Mouse (Mus musculus): ENCODE data around the gene Tsg101.

The Tsg101 gene

DNA sequence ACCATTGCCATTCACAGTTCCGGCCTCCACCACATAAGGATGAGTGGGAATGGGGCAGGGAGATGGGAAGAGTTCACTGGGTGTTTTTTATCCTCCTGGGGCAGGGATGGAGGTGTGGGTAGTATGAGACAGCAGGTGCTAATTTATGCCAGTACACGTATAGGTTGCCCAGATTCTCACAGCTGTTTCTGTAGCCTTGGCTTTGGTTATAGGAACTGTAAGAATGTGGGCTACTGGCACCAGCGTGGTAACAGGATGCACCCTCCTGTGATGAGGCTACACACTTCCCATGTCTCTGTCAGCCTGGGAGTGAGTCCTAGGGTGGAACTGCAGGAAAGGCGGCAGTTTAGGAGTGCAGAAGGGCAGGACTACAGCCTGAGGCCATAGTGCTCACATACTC, 42.9 kb downstream of the Tsg101 start:
- no peak for DNase-seq (ENCODE audit: low spot score)

DNA sequence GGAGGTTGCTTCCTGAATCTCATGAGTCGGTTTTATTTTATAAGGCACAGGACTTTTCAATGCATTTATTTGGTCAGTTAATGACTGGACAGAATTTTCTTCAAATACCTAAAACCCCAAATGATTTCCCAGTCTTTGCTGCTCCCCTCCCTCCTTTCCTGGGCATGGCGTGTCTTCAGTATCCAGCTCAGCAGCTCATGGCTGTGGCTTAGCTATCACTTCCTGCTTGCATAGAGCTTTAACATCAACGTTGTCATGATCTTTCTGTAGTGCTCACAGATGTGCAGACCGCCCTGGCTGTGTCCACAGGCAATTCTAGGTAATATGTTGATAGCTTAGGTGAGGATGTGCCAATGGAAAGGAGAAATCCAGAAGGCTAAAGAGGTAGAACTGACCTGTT, 47.8 kb downstream of the Tsg101 start:
- DNase-seq (ENCODE audit: low spot score): no peak

DNA sequence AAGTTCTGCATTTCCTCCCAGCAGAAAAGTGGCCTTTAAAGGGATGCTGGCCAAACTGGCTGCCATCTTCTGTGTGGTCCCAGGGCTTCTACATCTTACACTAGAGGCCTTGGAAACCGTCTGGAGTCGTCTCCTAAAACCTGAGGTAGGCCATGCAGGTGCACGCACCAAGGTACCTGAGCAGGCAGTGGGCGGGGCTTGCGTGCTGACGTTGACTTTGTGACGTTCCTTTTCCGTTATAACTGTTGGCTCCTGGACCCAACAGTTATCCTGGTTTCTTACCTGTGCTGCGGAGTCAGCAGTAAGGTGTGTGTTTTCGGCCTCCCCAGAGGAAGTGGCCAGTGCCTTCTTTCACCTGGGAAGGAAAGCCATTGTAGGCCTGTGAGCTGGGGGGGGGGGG, 58.8 kb downstream of the Tsg101 start, which contains the start of gene Ldhc:
Ldhc (plus strand) TSS at position 208 of the 400 bp plus-strand sequence.
- no peak for DNase-seq (ENCODE audit: low spot score)

DNA sequence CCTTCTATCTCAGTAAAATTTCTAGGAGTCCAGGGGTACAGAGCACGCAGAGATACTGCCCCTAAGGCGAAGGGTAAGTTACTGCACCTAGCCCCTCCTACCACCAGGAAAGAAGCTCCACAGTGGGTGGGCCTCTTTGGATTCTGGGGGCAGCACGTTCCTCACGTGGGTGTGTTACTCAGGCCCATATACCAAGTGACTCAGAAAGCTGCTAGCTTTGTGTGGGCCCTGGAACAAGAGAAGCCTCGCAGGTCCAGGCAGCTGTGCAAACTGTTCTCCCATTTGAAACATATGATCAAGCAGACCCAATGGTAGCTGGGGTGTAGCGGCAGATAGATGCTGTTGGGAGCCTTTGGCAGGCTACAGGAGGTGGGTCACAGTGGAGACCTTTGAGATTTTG, 60.7 kb downstream of the Tsg101 start:
- no peak for DNase-seq (ENCODE audit: low spot score)

DNA sequence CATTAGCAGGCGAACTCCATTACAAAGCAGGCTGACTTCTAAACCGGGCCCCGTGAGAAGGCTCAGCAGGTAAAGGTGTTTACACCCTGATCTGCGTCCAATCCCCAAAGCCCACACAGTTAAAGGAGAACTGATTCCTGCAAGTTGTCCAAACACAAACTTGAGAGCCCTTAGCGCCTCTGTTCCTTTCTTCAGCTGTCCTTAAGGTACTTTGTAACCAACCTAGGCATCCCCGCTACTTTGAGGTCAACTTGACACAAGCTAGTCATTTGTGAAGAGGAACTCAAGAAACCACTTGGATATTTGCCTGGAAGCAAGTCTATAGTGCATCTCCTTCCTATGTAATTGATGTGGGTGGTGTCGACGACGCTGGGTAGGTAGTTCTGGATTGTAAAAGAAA, 62.3 kb downstream of the Tsg101 start:
- DNase-seq (ENCODE audit: low spot score): no peak

GRCm38 (mm10) chr7:46855866-46856560, 63.8 kb downstream of the Tsg101 start:
- DNase-seq (ENCODE audit: low spot score): no peak

DNA sequence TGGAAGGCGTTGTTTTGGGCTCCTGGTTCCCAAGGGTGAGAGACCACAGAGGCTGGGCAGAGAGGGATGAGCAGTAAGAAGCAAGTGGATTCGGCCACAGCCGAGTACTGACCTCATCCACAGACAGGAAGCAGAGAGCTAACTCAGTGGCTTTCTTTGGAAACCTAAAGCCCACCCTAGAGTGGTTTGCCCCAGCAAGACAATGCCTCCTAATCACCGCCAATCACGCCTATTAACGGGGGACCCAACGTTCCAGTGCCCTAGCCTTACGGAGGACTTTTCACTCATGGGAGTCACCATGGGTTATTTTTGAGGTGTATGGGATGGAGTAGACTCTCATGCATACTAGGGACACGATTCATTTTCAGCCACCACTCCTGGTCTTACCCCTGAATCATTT, 66.4 kb downstream of the Tsg101 start:
- no peak for DNase-seq (ENCODE audit: low spot score)

DNA sequence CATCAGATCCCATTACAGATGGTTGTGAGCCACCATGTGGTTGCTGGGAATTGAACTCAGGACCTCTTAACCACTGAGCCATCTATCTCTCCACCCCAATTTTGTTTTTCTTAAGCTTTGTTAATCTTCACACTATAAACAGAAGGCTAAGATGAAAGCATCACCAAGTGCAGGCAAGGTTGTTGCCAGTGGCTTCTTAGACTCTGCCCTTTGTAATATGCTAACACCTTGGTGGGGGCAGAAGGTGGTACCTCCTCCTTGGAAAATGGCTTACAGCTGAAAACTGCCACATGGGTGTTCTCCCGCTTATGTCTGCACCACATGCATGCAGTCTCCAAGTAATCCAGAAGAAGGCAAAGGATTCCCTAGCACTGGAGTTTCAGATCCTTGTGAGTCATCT, 67.1 kb downstream of the Tsg101 start:
- no peak for DNase-seq (ENCODE audit: low spot score)

GRCm38 (mm10) chr7:46851026-46851425, 68.7 kb downstream of the Tsg101 start:
- no peak for DNase-seq (ENCODE audit: low spot score)

- DNase-seq (ENCODE audit: low spot score): no peak
These were observed 70.5 kb downstream of the Tsg101 start for GRCm38 (mm10) chr7:46849287-46849686.

GRCm38 (mm10) chr7:46846486-46847244, 73.1 kb downstream of the Tsg101 start:
- DNase-seq (ENCODE audit: low spot score): no peak

- DNase-seq (ENCODE audit: low spot score): no peak
These were observed 73.7 kb downstream of the Tsg101 start for GRCm38 (mm10) chr7:46845978-46846485.

- DNase-seq (ENCODE audit: low spot score): peak; percentile 85
These were observed 74.4 kb downstream of the Tsg101 start for GRCm38 (mm10) chr7:46845211-46845977.

DNA sequence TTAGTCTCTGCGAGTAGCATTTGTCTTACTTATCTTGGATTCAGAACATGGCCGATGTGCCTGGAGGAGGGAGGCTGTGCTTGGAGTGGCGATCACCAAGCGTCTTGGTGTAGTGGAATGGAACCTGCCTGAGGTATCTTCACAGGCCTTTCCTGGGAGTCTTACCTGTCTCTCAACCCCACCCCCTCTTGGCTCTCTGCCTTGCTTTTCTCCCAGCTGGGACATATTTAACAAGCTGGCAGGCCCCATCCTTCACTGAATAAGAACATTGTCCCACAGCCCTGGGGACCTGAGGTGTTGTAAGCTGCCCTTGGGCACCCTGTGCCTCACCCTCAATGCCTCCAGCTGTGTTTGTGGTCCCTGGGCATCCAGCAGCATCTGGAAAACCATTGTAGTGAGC, 76.2 kb downstream of the Tsg101 start:
- no peak for DNase-seq (ENCODE audit: low spot score)

GRCm38 (mm10) chr7:46842278-46842677, 77.5 kb downstream of the Tsg101 start:
- no peak for DNase-seq (ENCODE audit: low spot score)

GRCm38 (mm10) chr7:46840787-46841525, 78.8 kb downstream of the Tsg101 start, which contains the start of gene Ldha:
Gene Ldha (plus strand): TSS chr7:46841475.
- DNase-seq (ENCODE audit: low spot score): no peak

DNA sequence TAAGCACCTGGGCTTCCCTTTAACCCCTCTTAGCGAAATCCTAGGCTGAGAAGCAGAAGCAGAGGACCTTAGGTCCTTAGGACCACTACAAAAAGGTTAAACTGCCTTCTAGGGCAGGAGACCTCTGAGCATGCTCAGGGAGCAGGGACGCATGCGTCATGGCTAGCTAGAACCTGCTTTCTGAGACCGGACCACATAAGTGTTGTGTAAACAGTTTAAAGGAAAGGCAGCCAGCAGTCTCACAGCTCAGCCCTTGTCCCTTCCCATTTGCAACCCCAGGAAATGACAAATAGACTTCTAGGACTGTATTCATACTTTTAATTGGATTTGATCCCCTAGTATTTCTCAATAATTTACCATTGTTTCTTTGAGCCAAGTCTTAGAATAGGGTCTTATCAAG, 79.4 kb downstream of the Tsg101 start:
- DNase-seq (ENCODE audit: low spot score): no peak

DNA sequence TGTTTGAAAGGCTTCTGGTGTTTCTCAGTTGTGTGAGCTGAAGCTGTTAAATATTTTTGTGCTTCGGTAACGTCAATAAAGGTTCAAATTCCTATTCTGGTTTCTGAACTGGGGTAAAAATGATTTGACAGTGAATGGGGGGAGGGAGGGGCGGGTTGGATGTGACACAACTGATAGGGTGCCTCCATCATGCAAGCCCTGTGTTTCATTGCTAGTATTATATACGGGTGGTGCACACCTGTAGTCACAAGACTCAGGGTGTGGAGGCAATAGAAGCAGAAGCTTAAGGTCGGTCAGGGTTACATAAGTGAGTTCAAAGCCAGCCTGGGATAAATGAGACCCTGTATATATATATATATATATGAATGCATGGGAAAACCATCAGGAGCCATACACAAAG, 79.9 kb downstream of the Tsg101 start:
- DNase-seq (ENCODE audit: low spot score): no peak

DNA sequence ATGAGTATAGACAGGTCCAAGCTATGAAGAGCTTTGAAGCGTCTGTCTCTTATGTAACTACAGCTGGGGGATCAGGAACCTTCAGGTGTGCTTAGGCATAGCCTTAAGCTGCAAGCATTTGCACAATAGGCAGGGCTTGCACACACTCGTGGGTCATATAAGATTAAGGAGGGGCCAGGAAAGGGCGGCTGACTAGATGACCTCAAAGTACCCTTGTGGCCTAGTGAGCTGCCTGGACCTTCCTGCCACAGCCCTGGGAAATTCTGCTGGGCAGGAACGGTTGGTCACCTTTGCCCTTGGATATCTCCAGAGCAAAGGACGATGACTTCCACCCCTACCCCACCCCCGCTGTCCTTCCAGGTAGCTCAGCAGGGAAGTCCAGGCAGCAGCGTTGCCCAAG, 80.3 kb downstream of the Tsg101 start:
- DNase-seq (ENCODE audit: low spot score): no peak

All from ovary, postnatal 14 days (tissue).